Mouse (Mus musculus): ENCODE results near the gene Foxr1.

DNA sequence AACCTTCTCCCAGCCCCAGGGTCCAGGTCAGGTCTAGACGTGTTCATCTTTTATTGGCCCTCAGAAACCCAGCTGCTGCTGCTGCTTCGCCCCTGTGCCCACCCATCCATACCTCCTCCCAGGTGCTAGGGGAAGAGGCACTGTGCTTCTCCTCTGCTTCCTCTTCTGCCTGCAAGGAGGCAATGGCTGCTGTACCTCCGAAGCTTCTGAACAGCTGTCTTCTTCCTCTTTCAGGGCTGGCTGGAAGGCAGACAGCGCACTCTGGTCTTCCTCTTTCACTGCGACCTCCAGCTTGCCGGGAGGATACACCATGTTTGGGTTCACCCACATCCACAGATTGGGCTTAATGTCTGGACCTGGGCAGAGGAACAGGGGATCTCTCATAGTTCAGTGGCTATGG, 5.2 kb downstream of the Foxr1 start:
- TF ChIP-seq CTCF (IDR thresholded peaks at IDR 0.05; ENCODE audit: borderline replicate concordance, extremely low read depth, insufficient read depth, insufficient read length) (no peak), POLR2A (IDR thresholded peaks at IDR 0.05; ENCODE audit: borderline replicate concordance, extremely low read depth, insufficient read depth, insufficient read length, poor library complexity, severe bottlenecking) (no peak)
